Mouse (Mus musculus): ENCODE data around the gene D1Ertd622e. TPM values are rescaled to one million over a fixed set of nuclear protein-coding genes. Genes with fewer than 3 reads are reported as not detected.
"Not testable (repeated sequence)": the region's sequence is repeated elsewhere in the genome, so short reads cannot be mapped to it uniquely, and the experiment has no call there.

D1Ertd622e gene
- total RNA-seq, 2 experiments from 2014 or later, result 14.6 to 18.0 TPM

DNA sequence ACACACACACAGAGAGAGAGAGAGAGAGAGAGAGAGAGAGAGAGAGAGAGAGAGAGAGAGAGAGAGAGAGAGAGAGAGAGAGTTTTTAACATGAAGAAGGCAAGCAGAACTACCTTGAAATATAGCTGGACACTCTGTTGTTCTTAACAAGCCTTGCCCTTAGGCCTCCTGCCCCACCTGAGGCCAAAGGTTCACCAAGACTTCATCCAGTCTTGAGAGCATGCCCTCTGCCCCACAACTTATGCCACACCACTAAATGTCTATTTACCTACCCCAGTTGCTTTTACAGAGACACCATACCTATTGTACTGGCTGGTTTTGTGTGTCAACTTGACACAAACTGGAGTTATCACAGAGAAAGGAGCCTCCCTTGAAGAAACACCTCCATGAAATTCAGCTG lies 81.2 kb downstream of the D1Ertd622e start:
- not testable (repeated sequence) for DNase-seq

DNA sequence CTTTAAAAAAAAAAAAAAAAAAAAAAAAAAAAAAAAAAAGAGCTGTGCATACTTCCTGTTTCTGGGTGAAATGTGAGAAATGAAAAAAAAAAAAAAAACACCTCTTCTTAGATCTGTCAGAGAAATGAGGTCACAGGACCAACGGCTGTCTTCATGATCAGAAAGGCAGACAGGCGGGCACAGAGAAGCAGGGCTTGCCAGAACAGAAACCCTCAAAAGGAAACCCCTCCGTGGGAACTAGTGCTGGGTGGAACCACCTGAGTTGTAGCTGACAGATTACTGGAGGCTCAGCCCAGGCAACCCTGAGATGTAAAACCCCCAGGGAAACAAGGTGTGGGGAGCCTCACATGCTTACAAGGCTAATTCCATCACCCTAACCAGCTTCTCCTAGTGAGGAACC lies 81.6 kb downstream of the D1Ertd622e start:
- no peak for DNase-seq

DNA sequence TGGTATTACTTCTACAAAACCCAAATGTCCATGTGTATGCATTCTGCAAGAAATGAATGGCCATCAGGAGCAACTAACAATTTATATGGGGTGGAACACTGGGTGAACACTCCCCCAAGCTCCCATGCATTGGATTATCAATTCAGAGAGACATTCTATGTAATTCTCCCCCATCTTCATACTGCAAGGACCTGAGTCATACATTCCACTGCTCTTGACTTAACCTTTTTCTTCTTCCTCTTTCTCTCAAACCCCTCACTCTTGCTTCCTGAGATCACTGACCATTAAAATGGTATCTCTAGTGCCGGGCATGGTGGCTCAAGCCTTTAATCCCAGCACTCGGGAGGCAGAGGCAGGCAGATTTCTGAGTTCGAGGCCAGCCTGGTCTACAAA lies 83.9 kb downstream of the D1Ertd622e start:
- no peak for DNase-seq

DNA sequence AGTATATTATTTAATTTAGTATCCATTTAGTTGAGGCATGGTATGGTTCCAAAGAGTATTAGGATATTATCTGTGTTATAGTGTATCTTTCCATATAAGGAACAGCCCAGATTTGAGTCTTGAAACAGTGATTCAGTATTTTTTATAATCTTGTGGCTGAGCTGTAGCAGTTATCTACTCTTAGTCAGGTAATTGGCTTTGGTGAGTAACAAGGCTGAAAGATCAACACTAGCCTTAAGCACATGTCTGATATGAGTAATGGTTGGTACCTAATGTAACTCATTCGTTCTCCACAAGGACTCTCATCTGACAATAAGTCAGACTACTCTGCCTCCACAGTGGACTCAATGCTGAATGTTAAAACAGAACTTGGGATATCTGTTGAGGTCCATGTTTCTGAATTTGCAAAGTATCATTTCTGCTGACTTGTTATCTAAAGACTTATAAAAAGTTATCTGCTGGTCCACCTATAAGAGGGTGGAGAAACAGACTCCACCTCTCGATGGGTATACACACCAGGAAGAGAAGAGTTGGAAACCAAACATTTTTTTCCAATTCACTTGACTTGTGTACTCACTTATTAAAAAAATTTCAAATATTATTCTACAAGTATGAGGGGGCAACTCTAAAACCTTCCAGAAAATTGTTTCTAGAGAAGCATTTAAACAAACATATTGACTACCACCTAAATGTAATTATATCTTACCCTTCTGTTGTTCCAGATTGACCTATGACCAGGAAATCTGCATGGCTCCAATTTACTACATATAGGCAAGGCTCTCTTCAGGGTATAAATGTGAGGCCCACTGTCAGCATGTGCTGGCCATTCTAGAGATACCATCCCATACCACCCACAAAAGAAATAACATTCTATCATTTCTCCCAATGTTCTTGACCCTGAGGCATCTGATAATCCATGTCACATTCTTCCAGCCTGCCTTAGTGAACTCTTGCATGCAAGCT lies 84.5 kb downstream of the D1Ertd622e start:
- DNase-seq, result no peak

GRCm38 (mm10) chr1:97576576-97576975 lies 85.3 kb downstream of the D1Ertd622e start:
- no peak for DNase-seq

DNA sequence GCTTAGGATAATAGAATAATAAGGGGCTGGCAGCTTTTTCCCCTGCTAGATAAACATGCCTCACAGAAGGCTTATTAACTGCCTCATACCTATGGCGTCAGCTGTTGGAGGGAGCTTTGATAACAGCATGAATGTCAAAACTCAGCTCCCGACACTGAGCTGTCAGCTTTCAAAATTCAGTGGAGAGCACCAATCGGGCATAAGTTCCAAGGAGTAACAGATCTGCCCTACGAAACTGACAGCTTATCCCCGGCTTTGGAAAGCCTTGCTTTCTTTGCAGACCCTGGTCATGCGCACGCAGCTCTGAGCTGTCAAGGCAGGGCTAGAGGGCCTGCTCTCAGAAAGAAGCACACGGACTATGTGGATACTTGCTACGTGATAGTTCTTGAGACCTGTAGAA lies 91.1 kb downstream of the D1Ertd622e start:
- DNase-seq, result no peak

- no peak for DNase-seq
Measured at GRCm38 (mm10) chr1:97567956-97568355, 93.9 kb downstream of the D1Ertd622e start.

GRCm38 (mm10) chr1:97564641-97565040 lies 97.2 kb downstream of the D1Ertd622e start:
- DNase-seq, result no peak

DNA sequence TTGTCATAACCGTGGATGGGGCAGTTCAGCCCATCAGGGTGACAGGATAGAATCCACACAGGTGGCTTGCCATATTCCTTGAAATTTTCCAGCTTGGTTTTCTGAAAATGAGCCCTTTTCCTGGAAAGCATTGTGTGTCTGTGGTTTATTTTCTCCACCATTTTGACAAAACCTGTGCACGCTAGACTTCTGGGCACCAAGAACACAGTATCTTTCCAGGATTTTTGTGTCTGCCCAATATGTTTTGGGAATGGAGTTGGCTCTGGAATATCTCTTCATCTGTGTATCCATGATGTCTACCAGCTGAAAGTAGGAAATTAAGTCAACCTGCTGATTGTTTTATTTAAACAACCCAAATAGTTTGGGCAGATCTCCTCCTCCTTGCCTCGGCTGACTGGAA lies 99.0 kb downstream of the D1Ertd622e start:
- no peak for DNase-seq

Other genes starting within 250 kb of the D1Ertd622e start
- gene Gin1, start 108.1 kb upstream of the D1Ertd622e start, total RNA-seq (2021), result 10 to 100 TPM in 1 of 2 experiments, 1 to 10 TPM in 1; 8.7 to 10.7 TPM
- 10 to 100 TPM; 12.0 to 14.7 TPM for gene Ppip5k2, start 108.3 kb upstream of the D1Ertd622e start, total RNA-seq (2021)

Data from adrenal gland, postnatal 36 days (tissue).